Mouse (Mus musculus): ENCODE measurements around the gene Muc3a.

DNA sequence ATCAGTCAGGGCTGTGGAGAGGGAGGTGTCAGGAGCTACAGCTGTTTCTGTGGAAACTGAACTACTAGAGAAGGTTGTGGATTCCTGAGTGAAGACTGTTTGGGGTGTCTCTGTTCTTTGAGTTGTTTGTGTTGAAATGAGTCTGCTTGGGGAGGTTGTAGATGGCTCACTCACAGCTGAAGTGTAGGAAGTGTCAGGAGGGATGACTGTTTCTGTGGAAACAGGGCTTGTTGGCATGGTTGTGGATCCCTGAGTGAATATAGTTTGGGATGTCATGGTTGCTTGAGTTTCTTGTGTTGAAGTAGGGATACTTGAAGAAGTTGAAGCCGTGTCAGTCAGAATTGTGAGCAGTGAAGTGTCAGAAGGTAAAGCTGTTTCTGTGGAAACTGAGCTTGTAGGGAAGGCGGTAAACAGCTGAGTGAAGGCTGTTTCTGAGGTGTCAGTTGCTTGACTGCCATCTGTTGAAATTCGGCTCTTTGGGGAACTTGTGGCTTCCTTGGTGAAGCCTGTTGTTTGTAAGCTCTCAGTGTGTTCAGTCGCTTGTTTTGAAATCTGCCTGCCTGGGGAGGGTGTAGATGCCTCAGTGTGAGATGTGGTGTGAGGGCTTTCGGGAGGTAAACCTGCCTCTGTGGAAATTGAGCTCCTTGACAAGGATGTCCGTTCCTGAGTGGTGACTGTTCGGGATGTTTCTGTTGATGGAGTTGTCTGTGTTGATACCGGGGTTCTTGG, 32.4 kb downstream of the Muc3a start:
- 0 out of 2 replicates have a peak, but pooled peaks have one; percentile 5 for TF ChIP-seq CTCF (IDR thresholded peaks at IDR 0.05; ENCODE audit: control insufficient read depth, insufficient read depth, low read length)
- TF ChIP-seq POLR2A (IDR thresholded peaks at IDR 0.05; ENCODE audit: borderline replicate concordance, control insufficient read depth, low read depth, low read length), result no peak
